Mouse (Mus musculus) urinary bladder, postnatal 36 days (tissue): Measurements from ENCODE around the gene Cd27.

Experiments
- DNase-seq, 2 experiments: peaks; one replicate each; pipeline ENCODE4 v3.0.0; 2022; ENCODE audit warnings: low spot score in 2 of 2, mixed read lengths in 1 of 2

Gene Cd27

GRCm38 (mm10) chr6:125213129-125213528 lies 23.7 kb downstream of the Cd27 start:
- DNase-seq: no peak

DNA sequence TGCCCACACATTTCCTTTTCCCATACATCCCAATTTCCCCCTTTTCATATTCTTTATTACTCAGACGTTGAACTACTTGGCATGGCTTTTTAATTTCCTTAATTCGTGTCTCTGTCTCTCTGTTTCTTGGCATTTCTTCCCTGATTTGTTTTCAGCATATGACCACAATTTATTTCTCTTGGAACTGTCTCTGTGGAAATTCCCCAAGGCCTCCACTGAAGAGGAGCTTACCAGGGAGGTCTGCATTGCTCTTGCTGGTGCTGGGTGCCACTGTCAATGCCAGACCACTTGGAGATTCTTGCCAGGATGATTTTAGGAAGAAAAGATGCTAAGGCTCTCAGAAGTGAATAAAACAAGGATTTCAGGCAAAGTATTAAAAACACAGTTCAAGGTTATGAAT lies 24.2 kb downstream of the Cd27 start:
- DNase-seq: no peak

DNA sequence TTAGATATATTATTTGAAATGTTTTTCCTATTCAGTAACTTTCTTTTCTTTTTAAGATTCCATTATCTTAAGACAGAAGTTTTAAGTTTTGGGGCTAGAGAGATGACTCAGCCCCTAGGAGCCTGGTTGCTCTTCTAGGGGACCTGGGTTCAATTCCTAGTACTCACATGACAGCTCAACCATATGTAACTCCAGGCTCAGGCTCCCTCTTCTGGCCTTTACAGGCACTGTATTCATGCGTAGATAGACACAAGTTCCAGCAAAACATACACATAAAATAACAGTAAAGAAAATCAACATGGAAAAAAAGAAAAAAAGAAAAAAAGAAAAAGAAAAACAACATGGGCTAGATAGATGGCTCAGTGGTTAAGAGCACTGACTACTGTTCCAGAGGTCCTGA lies 26.4 kb downstream of the Cd27 start:
- DNase-seq: no peak

DNA sequence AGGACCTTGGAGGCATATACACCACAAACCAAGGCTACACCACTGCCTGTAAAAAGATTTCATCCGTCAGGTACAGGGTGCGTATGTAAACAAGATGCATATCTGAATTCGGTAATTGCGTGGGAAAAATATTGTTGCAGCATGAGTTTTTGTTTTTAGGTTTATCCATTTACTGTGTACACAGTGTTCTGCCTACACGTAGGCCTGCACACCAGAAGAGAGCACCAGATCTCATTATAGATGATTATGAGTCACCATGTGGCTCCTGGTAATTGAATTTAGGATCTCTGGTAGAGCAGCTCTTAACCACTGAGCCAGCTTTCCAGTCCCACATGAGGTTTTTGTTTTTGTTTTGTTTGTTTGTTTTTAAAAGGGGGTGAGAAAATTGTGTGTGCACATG lies 39.6 kb downstream of the Cd27 start:
- no peak for DNase-seq

DNA sequence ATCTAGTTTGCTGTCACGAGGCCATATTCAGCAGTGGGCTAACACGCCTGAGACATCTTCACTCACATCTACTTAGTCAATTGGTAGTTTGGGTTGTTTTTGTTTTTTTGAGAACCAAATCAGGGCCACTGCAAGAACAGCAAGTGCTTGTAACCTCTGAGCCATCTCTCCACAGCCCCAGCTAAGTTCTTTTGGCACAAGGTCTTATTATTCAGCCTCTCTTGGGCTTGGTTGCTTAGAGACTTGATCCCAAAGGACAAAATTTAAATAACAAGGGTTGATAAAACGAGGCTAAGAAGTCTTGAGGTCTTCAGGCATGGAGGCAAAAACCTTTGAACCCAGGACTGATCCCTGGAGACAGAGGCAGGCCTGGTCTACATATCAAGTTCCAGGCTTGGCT lies 40.5 kb downstream of the Cd27 start:
- DNase-seq: no peak

DNA sequence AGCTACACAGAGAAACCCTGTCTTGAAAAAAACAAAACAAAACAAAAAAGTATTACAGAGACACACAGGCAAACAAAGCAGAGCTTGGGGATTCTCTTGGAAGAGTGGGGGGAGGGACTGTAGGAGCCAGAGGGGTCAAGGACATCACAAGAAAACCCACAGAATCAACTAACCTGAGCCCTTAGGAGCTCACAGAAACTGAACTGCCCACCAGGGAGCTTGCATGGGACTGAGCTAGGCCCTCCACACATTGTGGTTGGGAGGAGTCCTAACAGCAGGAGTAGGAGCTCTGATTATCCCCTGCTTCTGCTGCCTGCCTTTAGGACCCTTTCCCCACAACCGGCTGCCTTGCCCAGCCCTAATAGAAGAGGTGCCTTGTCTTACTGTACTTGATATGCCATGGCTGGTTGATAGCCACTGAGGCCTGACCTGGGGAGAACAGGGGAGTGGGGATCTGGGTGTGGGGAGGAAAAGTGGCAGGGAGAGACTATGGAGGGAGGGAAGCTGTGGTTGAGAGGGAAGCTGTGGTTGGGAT lies 41.2 kb downstream of the Cd27 start:
- DNase-seq: no peak

DNA sequence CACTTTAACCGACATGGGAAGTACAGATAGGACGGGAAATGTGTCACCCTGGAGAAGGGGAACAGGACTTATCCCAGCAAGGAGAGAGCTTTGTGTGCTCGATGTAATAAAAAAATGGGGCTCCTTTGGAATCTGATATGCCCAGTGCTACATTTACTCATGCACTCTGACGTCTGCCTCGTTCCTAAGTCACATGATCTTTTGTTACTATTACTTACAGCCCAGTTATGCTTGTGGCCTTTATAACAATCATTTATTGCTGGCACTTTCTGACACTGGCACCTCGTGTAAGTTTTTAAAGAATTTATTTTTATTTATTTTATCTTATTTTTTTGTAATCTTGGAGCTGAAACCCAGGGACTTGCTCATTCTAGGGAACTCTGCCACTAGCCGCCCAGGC lies 43.4 kb downstream of the Cd27 start:
- DNase-seq: no peak

DNA sequence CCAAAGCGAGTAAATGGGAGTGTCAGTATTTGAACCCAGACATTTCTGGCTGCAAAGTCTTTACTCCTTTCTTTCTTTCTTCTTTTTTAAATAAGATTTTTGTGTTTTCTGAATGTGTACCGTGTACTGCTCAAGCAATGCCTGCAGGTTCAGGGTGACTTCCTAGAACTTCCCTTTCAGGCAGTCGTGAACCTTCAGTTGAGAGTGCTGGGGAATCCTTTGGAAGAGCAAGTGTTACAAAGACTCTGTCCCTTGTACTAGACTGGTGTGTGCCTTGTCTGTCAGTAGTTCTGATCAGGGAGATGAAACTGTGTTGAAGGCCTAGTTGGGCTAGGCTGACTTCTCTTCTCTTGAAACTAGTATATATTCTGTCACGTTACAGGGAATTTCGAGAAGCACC lies 44.0 kb downstream of the Cd27 start:
- DNase-seq: no peak

GRCm38 (mm10) chr6:125192016-125192714 lies 44.6 kb downstream of the Cd27 start:
- peak; percentile 87 to 92 for DNase-seq

DNA sequence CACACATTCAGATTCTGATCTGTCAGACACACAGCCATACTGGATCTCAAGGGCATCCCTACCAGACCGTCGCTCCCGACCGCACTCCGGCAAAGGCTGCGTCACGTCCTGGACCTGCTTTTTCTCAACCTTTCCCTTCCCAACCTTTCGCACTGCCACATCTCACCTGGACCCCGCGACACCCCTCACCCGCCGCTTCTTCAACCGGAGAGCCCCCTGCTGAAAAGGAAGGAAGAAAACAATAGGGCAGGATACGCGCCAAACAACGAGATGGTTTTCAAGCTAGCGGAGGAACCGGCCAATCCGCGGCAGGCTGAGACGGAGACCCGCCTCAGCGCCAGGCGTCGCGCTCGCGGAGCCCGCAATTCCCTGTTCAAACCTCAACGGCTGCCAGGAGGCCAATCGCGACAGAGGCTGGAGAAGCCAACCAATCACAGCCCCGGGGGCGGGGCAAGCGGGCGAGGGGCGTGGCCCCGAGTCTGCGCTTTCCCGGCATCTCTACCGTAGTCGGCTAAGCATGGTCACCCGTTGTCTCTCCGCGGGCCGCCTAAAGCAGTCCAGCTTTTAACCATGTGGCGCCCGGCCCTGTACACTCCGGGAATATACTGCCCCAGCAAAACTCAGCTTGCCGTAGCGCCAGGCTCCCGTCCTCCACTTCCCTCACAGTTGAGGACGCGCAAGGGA lies 45.3 kb downstream of the Cd27 start, which contains the start of the genes Ncapd2 and Mrpl51:
Gene Ncapd2, minus strand, starts transcription at position 370 of the 684 bp plus-strand sequence.
Gene Mrpl51, plus strand, starts transcription at position 470 of the 684 bp plus-strand sequence.
- peak; percentile 93 to 96 for DNase-seq

DNA sequence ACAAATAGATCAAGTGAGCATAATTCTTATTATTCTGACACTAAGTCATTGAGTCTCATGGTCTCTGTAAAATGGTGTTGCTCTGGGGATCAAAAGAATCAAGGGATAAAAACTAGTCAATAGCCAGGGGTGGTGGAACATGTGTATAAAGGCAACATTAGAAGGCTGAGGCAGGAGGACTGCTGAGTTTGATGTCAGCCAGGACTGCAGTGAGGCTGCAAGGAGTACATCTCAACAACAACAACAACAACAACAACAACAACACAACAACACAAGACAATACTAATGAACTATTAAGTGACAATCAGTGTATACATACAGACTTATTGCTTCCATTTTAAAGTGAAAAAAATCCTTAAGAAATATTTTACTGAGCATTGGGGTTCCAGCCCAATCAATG lies 46.0 kb downstream of the Cd27 start:
- no peak for DNase-seq

DNA sequence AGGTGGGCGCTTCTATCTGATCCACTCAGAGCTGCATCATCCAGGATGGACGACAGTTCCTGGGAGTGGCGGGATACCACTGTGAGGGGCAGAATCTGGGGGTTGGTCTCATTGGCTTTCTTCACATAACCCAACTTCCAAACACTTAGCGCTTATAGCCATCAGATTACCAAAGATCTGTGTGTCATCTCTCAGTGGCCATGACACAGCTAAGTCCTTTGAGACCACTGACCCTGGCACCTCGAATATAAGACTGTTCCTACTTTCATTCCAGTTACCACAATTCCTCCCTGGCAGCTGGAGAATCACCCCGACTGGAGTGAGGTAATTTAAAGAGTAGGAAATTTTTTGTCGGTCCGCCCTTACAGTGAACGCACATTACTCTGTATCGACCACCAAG lies 50.6 kb downstream of the Cd27 start:
- no peak for DNase-seq
